Mouse (Mus musculus) intestine, embryonic 14.5 days (tissue): ENCODE measurements around the gene Islr. TPM values are rescaled to one million over a fixed set of nuclear protein-coding genes. Genes with fewer than 3 reads are reported as not detected.

Experiments used
- ATAC-seq: fragments of 200-750 bp; cut with Nextera tagmentation; replicated peaks from 2 replicates; pipeline ENCODE4 v1.8.0; 2017; ENCODE audit warnings: low read depth, moderate number of reproducible peaks, moderate TSS enrichment, moderate library complexity; ENCODE audit not compliant: low FRiP score, low TSS enrichment
- DNase-seq: peaks from one replicate; pipeline ENCODE4 v3.0.0-alpha.2; 2018; ENCODE audit warnings: low spot score
- H3K27ac ChIP-seq: fragments of 300-500 bp; sonication (generic); 2 replicates; pipeline ENCODE4 v1.5.1; 2014; ENCODE audit warnings: low read depth, mild to moderate bottlenecking, control low read depth
- H3K27me3 ChIP-seq: fragments of 300-500 bp; sonication (generic); replicated peaks from 2 replicates; pipeline ENCODE4 v1.6.1; 2014; ENCODE audit warnings: low read length, control low read depth; ENCODE audit not compliant: control insufficient read depth, insufficient read depth
- H3K36me3 ChIP-seq: fragments of 300-500 bp; sonication (generic); 2 replicates; pipeline ENCODE4 v1.6.1; 2014; ENCODE audit warnings: low read length, control low read depth; ENCODE audit not compliant: control insufficient read depth, insufficient read depth
- H3K4me1 ChIP-seq: fragments of 300-500 bp; sonication (generic); replicated peaks from 2 replicates; pipeline ENCODE4 v1.6.1; 2014; ENCODE audit warnings: low read length, control low read depth, mixed read lengths; ENCODE audit not compliant: control insufficient read depth, insufficient read depth
- H3K4me2 ChIP-seq: fragments of 300-500 bp; sonication (generic); 2 replicates; pipeline ENCODE4 v1.6.1; 2014; ENCODE audit warnings: low read length
- H3K4me3 ChIP-seq: fragments of 300-500 bp; sonication (generic); 2 replicates; pipeline ENCODE4 v1.5.1; 2014; ENCODE audit warnings: low read depth, low read length, control low read depth, mixed read lengths
- H3K9ac ChIP-seq: fragments of 300-500 bp; sonication (generic); 2 replicates; pipeline ENCODE4 v1.6.1; 2014; ENCODE audit warnings: mild to moderate bottlenecking, low read length
- H3K9me3 ChIP-seq: fragments of 300-500 bp; sonication (generic); 2 replicates; pipeline ENCODE4 v1.6.1; 2016; ENCODE audit warnings: low read length, control low read depth; ENCODE audit not compliant: control insufficient read depth
- WGBS: fragments of 180-500 bp; shearing (Covaris S2); extraction: QIAGEN DNeasy Blood & Tissue Kit; methylation state at CpG from one replicate; pipeline ENCODE4 v1.1.7; 2014; 5-methylcytosine and 5-hydroxymethylcytosine counted together
- polyA plus RNA-seq: library from polyadenylated mRNA; unstranded; fragments of >200 nt; fragmentation: Nextera tagmentation; extraction: Ambion mirVana; gene quantifications from 2 replicates; pipeline ENCODE4 v1.2.1, GENCODE M21; 2014

Gene Islr
- polyA plus RNA-seq, 1 experiment from 2014 or later: 65.5 TPM

DNA sequence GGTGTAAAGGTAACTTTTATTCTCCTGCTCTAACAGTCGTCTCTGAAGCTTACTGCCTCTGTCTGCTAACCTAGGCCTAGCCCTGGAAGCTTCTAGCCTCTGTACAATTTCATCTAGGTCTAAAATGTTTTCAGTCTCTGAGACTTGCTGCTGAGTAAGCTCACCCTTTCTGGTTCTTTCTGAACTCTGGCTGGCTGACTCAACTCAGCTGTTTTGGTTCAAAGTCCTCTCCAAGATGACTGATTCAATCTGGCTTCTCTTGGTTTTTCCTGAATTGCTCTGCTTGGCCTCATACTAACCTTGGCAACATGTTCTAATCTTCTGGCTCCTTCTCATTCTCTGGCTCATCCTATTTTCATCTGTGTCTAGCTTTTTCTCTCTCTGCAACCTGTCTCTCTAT is 38.3 kb downstream of the Islr start:
- DNase-seq: no peak
- Histone ChIP-seq H3K27me3 (no peaks in the 10 kb centered on the region), H3K4me3 (no peak overlapping the region), H3K4me2 (no peak overlapping the region), H3K9me3 (peaks cover 7% of the 10 kb centered on the region; the same call in 1 of the 2 replicates), H3K27ac (no peak overlapping the region), H3K4me1 (peaks cover 1% of the 10 kb centered on the region; the same call in 1 of the 2 replicates), H3K36me3 (no peaks in the 10 kb centered on the region), H3K9ac (no peak overlapping the region)
- ATAC-seq: no peak
- 78% methylated on average over 1 of the region's 1 CpGs for WGBS

GRCm38 (mm10) chr9:58163146-58163545 is 41.0 kb downstream of the Islr start:
- Histone ChIP-seq H3K27ac (no peak overlapping the region), H3K4me3 (no peak overlapping the region), H3K27me3 (no peaks in the 10 kb centered on the region), H3K4me2 (no peak overlapping the region), H3K4me1 (peaks cover 19% of the 10 kb centered on the region), H3K36me3 (no peaks in the 10 kb centered on the region), H3K9ac (no peak overlapping the region), H3K9me3 (peaks cover 7% of the 10 kb centered on the region; the same call in 1 of the 2 replicates)
- ATAC-seq (no peak), DNase-seq (no peak)
- WGBS: 71% methylated on average over 5 of the region's 5 CpGs

- Histone ChIP-seq H3K27ac (no peak overlapping the region), H3K4me2 (no peak overlapping the region), H3K27me3 (no peaks in the 10 kb centered on the region), H3K9me3 (peaks cover 7% of the 10 kb centered on the region; the same call in 1 of the 2 replicates), H3K9ac (no peak overlapping the region), H3K4me1 (peaks cover 26% of the 10 kb centered on the region), H3K4me3 (no peak overlapping the region), H3K36me3 (no peaks in the 10 kb centered on the region)
- 76% methylated on average over 3 of the region's 3 CpGs for WGBS
- ATAC-seq (no peak), DNase-seq (no peak)
Measured at GRCm38 (mm10) chr9:58162173-58162572, 41.9 kb downstream of the Islr start.

GRCm38 (mm10) chr9:58160315-58160714 is 43.8 kb downstream of the Islr start:
- ATAC-seq (no peak), DNase-seq (no peak)
- H3K27me3 ChIP-seq: no peaks in the 10 kb centered on the region
- no peak overlapping the region for H3K9ac ChIP-seq
- WGBS: 75% methylated on average over 5 of the region's 5 CpGs
- no peak overlapping the region for H3K4me3 ChIP-seq
- H3K27ac ChIP-seq: peak overlapping the region; percentile 99
- no peaks in the 10 kb centered on the region for H3K9me3 ChIP-seq
- no peaks in the 10 kb centered on the region for H3K36me3 ChIP-seq
- H3K4me2 ChIP-seq: peak overlapping the region; percentile 62; the same call in 1 of the 2 replicates
- peaks cover 36% of the 10 kb centered on the region for H3K4me1 ChIP-seq

DNA sequence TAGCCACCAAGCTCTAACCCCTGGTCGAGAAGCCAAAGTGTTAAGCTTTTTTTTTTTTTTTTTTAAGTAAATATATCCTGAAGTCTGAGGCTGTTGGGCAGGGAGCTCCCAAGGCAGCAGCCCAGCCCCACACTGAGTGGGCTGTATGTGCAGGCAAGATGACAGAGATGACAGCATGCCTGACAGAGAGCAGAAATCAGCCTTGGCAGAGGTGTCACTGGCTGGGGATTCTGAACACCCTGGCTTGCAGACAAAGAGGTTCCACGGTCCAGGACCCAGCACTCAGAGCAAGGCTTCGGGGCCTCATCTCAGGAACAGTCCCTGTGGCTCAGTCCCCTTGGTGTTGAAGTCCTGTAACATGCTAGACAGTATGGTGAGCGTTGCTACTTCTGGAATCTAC is 44.3 kb downstream of the Islr start:
- Histone ChIP-seq H3K27me3 (no peaks in the 10 kb centered on the region), H3K4me2 (peak overlapping the region; percentile 62), H3K4me3 (no peak overlapping the region), H3K9ac (no peak overlapping the region), H3K27ac (peak overlapping the region; percentile 99), H3K36me3 (no peaks in the 10 kb centered on the region), H3K4me1 (peaks cover 40% of the 10 kb centered on the region), H3K9me3 (no peaks in the 10 kb centered on the region)
- 30% methylated on average over 4 of the region's 4 CpGs for WGBS
- no peak for ATAC-seq
- no peak for DNase-seq

GRCm38 (mm10) chr9:58158541-58159311 is 45.4 kb downstream of the Islr start:
- H3K4me1 ChIP-seq: peaks cover 50% of the 10 kb centered on the region
- H3K4me3 ChIP-seq: peak overlapping the region; percentile 36
- ATAC-seq (peak; percentile 87), DNase-seq (peak; percentile 79)
- no peaks in the 10 kb centered on the region for H3K9me3 ChIP-seq
- H3K27me3 ChIP-seq: no peaks in the 10 kb centered on the region
- WGBS: 10% methylated on average over 7 of the region's 7 CpGs
- peak overlapping the region; percentile 62 for H3K4me2 ChIP-seq
- H3K27ac ChIP-seq: peak overlapping the region; percentile 99
- H3K9ac ChIP-seq: peak overlapping the region; percentile 52
- no peaks in the 10 kb centered on the region for H3K36me3 ChIP-seq

GRCm38 (mm10) chr9:58157838-58158237 is 46.3 kb downstream of the Islr start:
- H3K4me2 ChIP-seq: peak overlapping the region; percentile 62
- ATAC-seq (no peak), DNase-seq (no peak)
- WGBS: 62% methylated on average over 13 of the region's 13 CpGs
- H3K27ac ChIP-seq: peak overlapping the region; percentile 99
- no peaks in the 10 kb centered on the region for H3K27me3 ChIP-seq
- peak overlapping the region; percentile 52 for H3K9ac ChIP-seq
- H3K4me3 ChIP-seq: peak overlapping the region; percentile 36
- peaks cover 59% of the 10 kb centered on the region for H3K4me1 ChIP-seq
- no peaks in the 10 kb centered on the region for H3K9me3 ChIP-seq
- H3K36me3 ChIP-seq: no peaks in the 10 kb centered on the region

DNA sequence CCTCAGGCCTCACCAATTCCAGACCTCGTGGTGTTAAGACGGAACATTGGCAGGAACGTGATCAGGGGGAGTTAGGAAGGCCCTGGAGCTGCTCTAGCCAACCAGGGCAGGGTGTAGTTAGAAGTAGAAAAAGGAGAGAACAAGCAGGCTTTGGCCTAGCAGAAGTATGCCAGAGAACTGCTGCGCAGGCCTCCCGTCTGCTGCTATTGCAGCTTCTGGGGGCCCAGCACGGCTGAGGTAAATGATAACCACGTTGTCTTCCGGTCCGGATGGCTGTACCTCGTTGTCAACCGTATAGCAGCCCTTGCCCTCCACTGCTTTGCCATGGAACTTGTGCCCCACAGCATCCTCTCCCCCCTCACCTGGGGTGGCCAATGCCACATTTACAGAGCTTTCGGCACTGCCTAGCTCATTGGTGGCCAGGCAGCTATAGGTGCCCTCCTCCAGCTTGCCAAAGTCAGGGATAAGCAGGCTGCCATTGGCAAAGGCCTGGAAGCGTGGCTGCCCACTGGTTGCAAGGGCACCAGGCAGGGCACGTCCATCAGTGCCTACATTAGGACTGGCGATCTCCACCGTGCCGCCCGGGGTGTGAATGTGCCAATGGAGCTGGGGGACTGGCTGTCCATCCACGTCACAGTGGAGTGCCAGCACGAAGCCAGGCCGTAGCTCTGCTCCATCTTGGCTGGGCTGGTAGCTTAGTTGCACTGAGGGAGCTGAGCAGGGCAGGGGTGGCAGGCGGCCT is 47.1 kb downstream of the Islr start:
- ATAC-seq (no peak), DNase-seq (no peak)
- 83% methylated on average over 22 of the region's 22 CpGs for WGBS
- Histone ChIP-seq H3K4me3 (peak overlapping the region; percentile 36), H3K27ac (peak overlapping the region; percentile 99; the same call in 1 of the 2 replicates), H3K9me3 (no peaks in the 10 kb centered on the region), H3K27me3 (no peaks in the 10 kb centered on the region), H3K4me1 (peaks cover 59% of the 10 kb centered on the region), H3K36me3 (no peaks in the 10 kb centered on the region), H3K9ac (peak overlapping the region; percentile 52; the same call in 1 of the 2 replicates), H3K4me2 (peak overlapping the region; percentile 62)
